Mouse (Mus musculus) ES-E14 (cell line): ENCODE results near the gene Fbln7. TPM values are rescaled to one million over a fixed set of nuclear protein-coding genes. Genes with fewer than 3 reads are reported as not detected.

Experiments used
- DNase-seq: peaks from one replicate; pipeline ENCODE4 v3.0.0-alpha.2; 2013; ENCODE audit warnings: low read depth, low spot score
- H3K27ac ChIP-seq: 2 replicates; pipeline ENCODE4 v1.5.1; 2012; ENCODE audit warnings: low read depth, mild to moderate bottlenecking, low read length, moderate library complexity, mixed read lengths; ENCODE audit not compliant: poor library complexity, insufficient read depth, severe bottlenecking
- H3K36me3 ChIP-seq: 2 replicates; pipeline ENCODE4 v1.6.1; 2012; ENCODE audit warnings: mild to moderate bottlenecking, low read length, moderate library complexity, mixed read lengths; ENCODE audit not compliant: control insufficient read depth, poor library complexity, insufficient read depth, severe bottlenecking
- H3K4me1 ChIP-seq, 2 experiments: fragments of 150-350 bp in 1 of 2; sonication (generic) in 1 of 2; 2 replicates each; pipeline ENCODE4 v1.6.1; 2012; ENCODE audit warnings: low read length in 2 of 2, mild to moderate bottlenecking in 1 of 2, mixed read lengths in 1 of 2; ENCODE audit not compliant: control insufficient read depth in 2 of 2, insufficient read depth in 2 of 2, poor library complexity in 1 of 2
- H3K4me3 ChIP-seq, 2 experiments: fragments of 150-350 bp in 1 of 2; sonication (generic) in 1 of 2; 2 replicates each; pipeline ENCODE4 v1.5.1; 2012; ENCODE audit warnings: low read length in 2 of 2, low read depth in 1 of 2, mild to moderate bottlenecking in 1 of 2, mixed read lengths in 1 of 2; ENCODE audit not compliant: insufficient read depth in 1 of 2, poor library complexity in 1 of 2, severe bottlenecking in 1 of 2
- H3K9ac ChIP-seq: 2 replicates; pipeline ENCODE4 v1.6.1; 2012; ENCODE audit warnings: low read depth, mild to moderate bottlenecking, low read length, mixed read lengths; ENCODE audit not compliant: poor library complexity, insufficient read depth, severe bottlenecking
- H3K9me3 ChIP-seq: fragments of 150-350 bp; sonication (generic); 2 replicates; pipeline ENCODE4 v1.6.1; 2012; ENCODE audit warnings: low read depth, mild to moderate bottlenecking, low read length; ENCODE audit not compliant: control insufficient read depth, insufficient read depth
- CHD2 ChIP-seq: IDR thresholded peaks from 2 replicates; pipeline ENCODE4 v1.6.1; 2014; ENCODE audit warnings: mild to moderate bottlenecking, low read depth, low read length, inconsistent platforms
- HCFC1 ChIP-seq: IDR thresholded peaks from 2 replicates; pipeline ENCODE4 v1.6.1; 2012; ENCODE audit warnings: low read length, inconsistent platforms, borderline replicate concordance; ENCODE audit not compliant: insufficient read depth
- MAFK ChIP-seq: IDR thresholded peaks from 2 replicates; pipeline ENCODE4 v1.6.1; 2014; ENCODE audit warnings: mild to moderate bottlenecking, low read depth, low read length, inconsistent platforms; ENCODE audit not compliant: insufficient read depth
- ZC3H11A ChIP-seq: IDR thresholded peaks from 2 replicates; pipeline ENCODE4 v1.6.1; 2012; ENCODE audit warnings: low read depth, mild to moderate bottlenecking, inconsistent platforms, low read length, borderline replicate concordance
- ZNF384 ChIP-seq: IDR thresholded peaks from 2 replicates; pipeline ENCODE4 v1.6.1; 2012; ENCODE audit warnings: low read depth, low read length, inconsistent platforms
- in situ Hi-C, 2 experiments: fragments of 600-800 bp; cut with MboI; formaldehyde crosslinking; loops; one replicate each; pipeline ENCODE4 v1.15.1; 2025; ENCODE audit warnings: low sequenced_read_pairs in 2 of 2, inconsistent platforms in 1 of 2; ENCODE audit not compliant: unreplicated experiment in 2 of 2
- total RNA-seq: library from RNA; depleted of rRNA; stranded (reverse); fragments of 300-350 nt; gene quantifications from 2 replicates; pipeline ENCODE4 v1.2.3, GENCODE M21; 2012; rRNA removed

Fbln7 gene
- total RNA-seq, result 0.21 and 0.22 TPM in 2 replicates

DNA sequence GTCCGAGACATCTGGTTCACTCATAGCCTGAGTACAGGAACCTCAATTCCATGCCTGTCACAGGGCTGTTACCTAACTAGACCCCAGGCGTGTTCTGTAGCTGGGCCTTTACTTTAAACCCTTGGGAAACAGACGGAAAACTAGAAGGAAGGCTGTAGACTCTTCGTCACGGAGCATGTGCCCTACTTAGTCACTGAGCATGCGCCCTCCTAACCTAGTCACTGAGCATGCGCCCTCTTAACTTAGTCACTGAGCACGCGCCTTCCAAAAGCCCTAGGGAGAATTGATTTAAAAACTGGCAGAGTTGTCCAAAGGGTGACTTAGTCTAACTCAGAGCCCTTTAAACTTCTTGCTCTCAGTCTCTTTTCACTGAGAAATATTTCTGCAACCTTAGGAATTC is at the start of gene Fbln7:
Gene Fbln7 (plus strand): TSS at position 346 of the 400 bp plus-strand sequence.
- Histone ChIP-seq H3K27ac (no peak within 1 kb of the TSS), H3K4me3 (peak within 1 kb of the TSS; percentile 53 to 72), H3K9me3 (no peaks in the 10 kb centered on the region), H3K9ac (peak within 1 kb of the TSS; percentile 25; the same call in 1 of the 2 replicates), H3K36me3 (no peaks in the 10 kb centered on the region), H3K4me1 (no peaks in the 10 kb centered on the region)
- TF ChIP-seq ZC3H11A (no peak), MAFK (no peak), HCFC1 (no peak), CHD2 (no peak), ZNF384 (no peak)
- in situ Hi-C loops, result no loop called here
- DNase-seq, result no peak

- H3K9me3 ChIP-seq, result no peaks in the 10 kb centered on the region
- no peak overlapping the region for H3K27ac ChIP-seq
- H3K4me3 ChIP-seq, result no peak overlapping the region
- H3K36me3 ChIP-seq, result no peaks in the 10 kb centered on the region
- no peak overlapping the region for H3K9ac ChIP-seq
- no peak for DNase-seq
- in situ Hi-C loops, result loop anchor here in 1 of 2 experiments (10.0 kb wide), 1 partner anchor 122 kb away; the partner anchor contains the start of gene Mertk
- peaks cover 2 to 11% of the 10 kb centered on the region in 2 experiments; a peak in 2 of 4 replicates for H3K4me1 ChIP-seq
- TF ChIP-seq CHD2 (no peak), ZC3H11A (no peak), MAFK (no peak), HCFC1 (no peak), ZNF384 (no peak)
Measured at GRCm38 (mm10) chr2:128816311-128816710, 46.5 kb upstream of the Fbln7 start.

GRCm38 (mm10) chr2:128816916-128817315 is 45.9 kb upstream of the Fbln7 start:
- H3K9me3 ChIP-seq, result no peaks in the 10 kb centered on the region
- H3K9ac ChIP-seq, result no peak overlapping the region
- TF ChIP-seq HCFC1 (no peak), MAFK (no peak), CHD2 (no peak), ZC3H11A (no peak), ZNF384 (no peak)
- peak overlapping the region in 1 of 2 experiments; percentile 67; a peak in 2 of 4 replicates for H3K4me3 ChIP-seq
- H3K36me3 ChIP-seq, result no peaks in the 10 kb centered on the region
- H3K4me1 ChIP-seq, result peaks cover 2 to 12% of the 10 kb centered on the region in 2 experiments; a peak in 2 of 4 replicates
- in situ Hi-C loops, result loop anchor here in 1 of 2 experiments (10.0 kb wide), 1 partner anchor 122 kb away; the partner anchor contains the start of gene Mertk
- H3K27ac ChIP-seq, result no peak overlapping the region
- DNase-seq, result peak; percentile 3

GRCm38 (mm10) chr2:128817387-128817785 is 45.4 kb upstream of the Fbln7 start:
- peak; percentile 76 for TF ChIP-seq MAFK
- TF ChIP-seq CHD2, result no peak
- 0 out of 2 replicates have a peak, but pooled peaks have one; percentile 34 for TF ChIP-seq HCFC1
- TF ChIP-seq ZC3H11A, result no peak
- TF ChIP-seq ZNF384, result no peak
- in situ Hi-C loops, result loop anchor here in 1 of 2 experiments (10.0 kb wide), 1 partner anchor 123 kb away; the partner anchor contains the start of gene Mertk
- no peaks in the 10 kb centered on the region for H3K9me3 ChIP-seq
- peaks cover 2 to 10% of the 10 kb centered on the region in 2 experiments; a peak in 2 of 4 replicates for H3K4me1 ChIP-seq
- H3K27ac ChIP-seq, result no peak overlapping the region
- no peak for DNase-seq
- H3K4me3 ChIP-seq, result peak overlapping the region; percentile 39 to 67
- no peaks in the 10 kb centered on the region for H3K36me3 ChIP-seq
- no peak overlapping the region for H3K9ac ChIP-seq
